Mouse (Mus musculus) hindlimb bud, embryonic 11.5 days (tissue): Measurements from ENCODE around the gene Gm8281.
"Not testable (repeated sequence)": the region's sequence is repeated elsewhere in the genome, so short reads cannot be mapped to it uniquely, and the experiment has no call there.

Source experiments
- DNase-seq: peaks from one replicate; pipeline ENCODE4 v3.0.0-alpha.2; 2012; ENCODE audit warnings: low read depth, low spot score; ENCODE audit errors: extremely low spot score

The Gm8281 gene

DNA sequence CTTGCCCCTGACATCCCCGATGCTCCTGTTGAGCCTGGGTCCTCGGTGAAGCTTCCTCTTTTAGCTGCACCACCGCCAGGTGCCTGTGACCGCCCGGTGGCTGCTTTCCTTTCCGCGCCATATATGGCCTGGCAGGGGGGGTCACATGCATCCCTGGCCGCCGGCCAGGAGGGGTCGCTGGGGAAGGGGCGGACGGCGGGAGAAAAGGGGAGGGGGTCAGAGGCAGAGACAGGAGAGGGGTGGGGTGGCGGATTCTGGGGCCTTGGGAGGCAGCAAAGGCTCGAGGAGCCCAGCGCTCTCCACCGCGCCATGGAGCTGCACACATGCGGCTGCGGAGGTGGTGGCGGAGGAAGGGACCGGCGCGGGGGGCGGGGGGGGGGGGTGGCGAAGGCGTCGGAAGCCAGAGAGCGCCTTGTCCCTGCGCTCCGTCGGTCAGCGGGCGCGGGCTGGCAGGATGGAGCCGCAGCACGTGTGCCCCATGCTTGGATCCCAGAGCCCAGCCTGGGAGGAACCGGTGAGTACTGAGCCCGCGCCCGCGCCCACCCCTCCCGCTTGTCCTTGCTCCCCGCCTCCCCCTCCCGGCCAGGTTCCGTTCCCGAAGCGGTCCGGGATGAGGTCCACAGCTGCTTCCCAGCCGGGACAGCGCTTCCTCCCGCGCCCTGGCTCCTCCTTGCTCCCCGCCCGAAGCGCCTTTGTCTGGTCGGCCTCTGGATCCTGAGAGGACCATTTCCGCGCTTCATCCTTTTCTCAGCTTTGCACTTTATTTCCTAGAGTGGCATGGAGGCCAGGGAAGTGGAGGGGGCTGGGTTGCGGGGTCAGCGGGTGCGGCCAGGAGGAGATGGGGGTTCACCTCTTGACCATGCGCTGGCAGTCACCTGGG lies at the start of gene Gm8281:
Gm8281 (plus strand) TSS at position 430 of the 880 bp plus-strand sequence.
- not testable (repeated sequence) for DNase-seq

DNA sequence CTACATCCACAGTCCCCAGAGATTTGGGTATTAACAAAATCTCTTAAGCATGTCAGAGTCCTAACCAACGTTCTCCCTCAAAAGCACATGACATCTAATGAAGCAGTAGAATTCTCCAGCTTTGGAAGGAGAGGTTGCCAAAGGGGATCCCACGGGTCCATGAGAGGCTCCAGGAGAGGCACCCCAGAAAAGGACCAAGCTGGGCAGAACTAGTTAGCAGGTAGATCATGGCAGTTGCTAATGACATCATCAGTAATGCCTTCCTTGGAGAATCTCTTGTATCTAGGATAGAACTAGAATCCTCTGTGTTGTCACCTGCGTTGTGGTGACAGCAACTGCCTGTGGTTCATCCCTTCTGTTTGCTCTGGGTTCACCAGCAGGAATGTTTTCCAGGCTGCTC lies 20.5 kb upstream of the Gm8281 start, which contains the start of gene 4930555G01Rik:
4930555G01Rik (plus strand) TSS at position 301 of the 400 bp plus-strand sequence.
- DNase-seq, result not testable (repeated sequence)

DNA sequence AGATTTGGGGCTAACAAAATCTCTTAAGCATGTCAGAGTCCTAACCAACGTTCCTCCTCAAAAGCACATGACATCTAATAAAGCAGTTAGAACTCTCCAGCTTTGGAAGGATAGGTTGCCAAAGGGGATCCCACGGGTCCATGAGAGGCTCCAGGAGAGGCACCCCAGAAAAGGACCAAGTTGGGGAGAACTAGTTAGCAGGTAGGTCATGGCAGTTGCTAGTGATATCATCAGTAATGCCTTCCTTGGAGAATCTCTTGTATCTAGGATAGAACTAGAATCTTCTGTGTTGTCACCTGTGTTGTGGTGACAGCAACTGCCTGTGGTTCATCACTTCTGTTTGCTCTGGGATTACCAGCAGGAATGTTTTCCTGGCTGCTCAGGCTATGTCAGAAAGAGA lies 60.4 kb downstream of the Gm8281 start, which contains the start of gene Gm8279:
Gm8279 (plus strand) TSS at position 301 of the 400 bp plus-strand sequence.
- not testable (repeated sequence) for DNase-seq
